Mouse (Mus musculus): ENCODE measurements around the gene Armc6.

Armc6 gene

DNA sequence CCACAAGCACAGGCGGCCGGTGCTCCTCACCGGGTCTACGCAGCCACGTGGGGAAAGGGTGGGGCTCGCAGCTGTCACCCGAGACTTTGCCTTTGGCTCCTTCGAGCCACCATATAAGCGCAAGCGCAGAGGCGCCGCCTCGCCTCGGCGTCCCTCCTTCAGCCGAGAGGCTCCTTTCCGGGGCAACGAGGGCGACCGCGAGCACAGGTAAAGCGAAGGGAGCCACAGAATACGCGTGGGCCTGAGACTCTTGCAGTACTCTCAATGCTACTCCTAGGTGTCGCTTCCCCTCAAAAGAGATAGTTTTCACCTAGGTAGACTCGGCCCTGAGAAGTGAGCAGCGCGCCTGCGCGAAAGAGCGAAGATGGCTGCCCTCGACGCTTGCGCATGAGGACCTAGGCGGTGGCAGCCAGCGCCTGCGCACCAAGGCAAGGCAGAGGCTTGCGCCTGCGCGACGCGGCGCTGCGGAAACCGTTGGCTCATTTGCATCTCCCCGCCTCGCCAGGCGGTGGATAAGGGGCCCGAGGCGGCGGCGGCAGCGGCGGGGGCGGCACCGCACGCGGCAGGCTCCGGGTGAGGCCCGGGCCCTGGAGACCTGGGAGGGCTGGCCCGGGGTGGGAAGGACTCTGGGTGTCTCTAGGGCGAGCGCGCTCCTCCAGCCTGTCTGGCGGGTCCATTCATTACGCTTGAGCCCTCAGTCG is at the start of gene Armc6, which contains the start of gene Sugp2:
Armc6 (minus strand) TSS at position 387 of the 701 bp plus-strand sequence.
Sugp2 (plus strand) TSS at position 147 of the 701 bp plus-strand sequence.
- DNase-seq: peak; percentile 97

DNA sequence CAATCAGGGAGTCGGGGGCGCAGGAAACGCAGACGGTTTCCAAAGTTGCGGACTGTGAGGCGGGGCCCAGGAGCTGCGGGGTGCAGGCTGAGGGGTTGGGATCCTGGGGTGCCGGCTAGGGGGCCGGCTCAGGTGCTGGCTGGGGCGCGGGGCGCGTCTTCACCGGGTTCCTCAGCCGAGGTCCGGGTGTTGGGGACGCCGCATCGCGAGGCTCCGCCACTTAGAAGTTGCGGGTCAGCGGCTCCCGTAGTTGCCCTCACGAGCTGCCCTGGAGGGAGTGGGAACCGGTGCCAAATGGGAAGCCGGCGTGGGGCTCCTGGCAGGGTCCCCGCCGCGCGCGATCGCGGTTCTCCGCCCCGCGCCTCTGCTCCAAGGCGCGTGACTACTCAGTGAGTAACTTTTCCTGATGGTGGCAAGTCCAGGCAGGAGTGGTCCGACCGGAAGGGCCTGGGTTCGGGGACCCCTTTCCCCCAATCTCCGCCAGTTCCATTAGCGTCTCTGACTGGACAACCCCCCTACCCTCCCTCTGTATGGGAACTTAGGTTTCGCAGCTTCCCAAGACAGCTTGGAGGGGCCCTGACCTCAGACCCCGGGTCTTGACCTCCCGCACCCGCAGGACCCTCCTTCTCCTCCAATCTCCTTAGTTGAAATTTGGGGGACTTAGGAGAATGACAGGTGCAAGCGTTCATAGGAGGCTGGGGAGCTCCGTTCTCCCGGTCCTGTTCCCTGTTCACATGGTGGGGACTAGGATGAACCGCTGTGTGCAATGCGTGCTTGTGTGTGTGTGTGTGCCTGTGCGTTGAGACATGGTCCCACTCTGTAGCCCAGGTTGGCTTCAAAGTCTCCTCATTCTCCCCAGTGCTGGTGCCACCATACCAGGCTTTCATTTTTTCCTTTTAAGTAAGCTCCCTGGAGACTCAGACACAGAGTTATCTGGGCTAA is 49.1 kb upstream of the Armc6 start:
- DNase-seq: no peak

DNA sequence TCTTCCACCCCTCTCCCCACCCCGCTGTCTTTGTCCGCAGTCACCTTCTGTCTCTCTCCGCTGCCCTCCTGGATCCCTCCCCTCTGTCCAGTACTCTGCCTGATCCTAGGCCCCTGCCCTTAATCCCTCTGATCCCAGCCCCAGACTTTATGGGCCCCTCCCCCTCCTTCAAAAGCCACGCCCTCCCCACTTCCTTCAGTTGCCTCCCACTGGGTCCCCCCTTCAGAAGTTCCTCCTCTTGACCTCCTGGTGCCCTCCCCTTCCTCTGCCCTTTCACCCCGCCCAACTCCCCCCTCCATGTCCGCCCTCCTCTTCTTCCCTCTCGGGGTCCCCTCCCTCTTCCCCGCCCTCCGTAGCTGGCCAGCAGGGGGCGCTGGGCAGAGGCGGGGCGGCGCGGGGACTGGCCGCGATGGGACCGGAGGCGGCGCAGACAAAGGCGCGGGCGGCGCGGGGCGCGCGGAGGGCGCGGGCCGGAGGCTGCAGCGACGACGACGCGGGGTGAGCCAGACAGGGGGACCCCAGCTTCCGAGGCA is 48.4 kb upstream of the Armc6 start, which contains the start of gene Homer3:
Homer3 (plus strand) TSS at position 225 of the 533 bp plus-strand sequence.
- DNase-seq: peak; percentile 90

DNA sequence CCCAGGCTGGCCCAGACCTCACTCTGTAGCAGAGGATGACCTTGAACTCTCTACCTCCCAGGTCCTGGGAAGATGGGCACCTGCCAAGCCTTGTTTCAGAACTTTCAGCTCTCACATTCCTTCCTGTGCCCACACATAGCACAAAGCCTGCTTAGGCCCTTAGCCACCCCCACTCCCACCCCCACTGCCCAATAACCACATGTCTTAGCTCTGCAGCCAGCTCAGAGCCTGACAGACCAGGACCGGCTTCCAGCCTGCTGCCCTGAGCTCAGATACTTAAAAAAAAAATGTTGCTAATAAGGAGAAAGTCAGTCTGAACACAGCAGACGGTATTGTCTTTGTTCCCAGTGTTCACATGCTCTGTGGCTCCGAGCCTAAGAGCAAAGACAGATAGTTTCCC is 46.7 kb upstream of the Armc6 start:
- DNase-seq: peak; percentile 54

DNA sequence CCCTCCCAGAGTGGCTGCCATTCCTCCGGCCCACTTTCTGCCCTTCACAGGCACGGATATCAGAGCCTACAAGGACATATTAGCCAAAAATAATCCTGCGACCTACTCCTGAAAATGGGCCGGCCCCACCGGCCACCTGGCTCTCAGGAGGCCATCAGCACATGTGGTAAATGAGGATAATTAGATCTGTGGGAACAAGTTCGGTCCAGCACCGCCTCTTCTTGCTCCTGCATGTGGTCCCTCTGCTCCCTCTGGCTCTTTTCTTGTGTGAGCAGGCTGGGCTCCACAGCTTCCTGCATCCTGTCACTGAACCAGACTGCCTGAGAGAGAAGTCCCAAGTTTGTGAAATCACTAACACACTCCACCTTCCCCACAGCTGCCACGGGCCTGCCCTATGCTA is 45.0 kb upstream of the Armc6 start:
- no peak for DNase-seq

DNA sequence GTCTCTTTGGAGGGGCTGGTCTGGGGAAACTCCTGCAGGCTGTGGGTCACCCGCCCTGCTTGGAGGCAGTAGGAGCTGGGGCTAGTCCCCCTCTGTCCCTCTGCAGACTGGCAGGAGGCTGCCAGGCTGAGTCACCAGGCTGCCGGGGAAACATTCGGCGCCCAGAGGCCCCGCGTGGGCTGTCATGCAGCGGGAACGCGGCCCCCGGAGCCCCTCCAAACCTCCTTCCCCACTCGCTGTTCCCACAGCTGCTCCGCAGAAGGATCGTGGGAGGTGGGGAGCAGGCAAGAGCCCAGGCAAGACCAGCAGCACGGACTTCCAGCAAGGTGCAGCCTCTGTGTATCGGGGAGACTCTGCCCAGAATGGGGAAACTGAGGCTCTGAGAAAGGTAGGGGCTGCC is 43.9 kb upstream of the Armc6 start:
- DNase-seq: peak; percentile 73

DNA sequence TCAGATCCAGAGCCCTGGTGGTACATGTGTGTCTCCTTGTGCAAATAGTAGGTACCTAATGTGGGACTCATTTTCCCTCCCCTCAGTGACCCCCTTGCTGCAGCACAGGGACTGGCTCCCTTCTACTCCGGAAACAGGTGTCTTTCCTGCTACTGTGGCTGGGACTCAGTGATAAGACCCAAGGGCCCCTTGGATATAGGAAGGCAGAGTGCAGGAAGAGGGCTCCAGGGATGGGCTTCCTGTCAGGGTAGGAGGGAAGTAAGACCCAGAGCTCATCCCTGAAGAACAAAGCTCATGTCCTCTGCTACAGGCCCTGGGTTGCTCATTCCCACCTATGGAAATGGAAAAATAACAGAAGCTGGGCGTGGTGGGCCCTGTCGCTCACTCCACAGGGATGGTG is 42.2 kb upstream of the Armc6 start:
- DNase-seq: no peak

DNA sequence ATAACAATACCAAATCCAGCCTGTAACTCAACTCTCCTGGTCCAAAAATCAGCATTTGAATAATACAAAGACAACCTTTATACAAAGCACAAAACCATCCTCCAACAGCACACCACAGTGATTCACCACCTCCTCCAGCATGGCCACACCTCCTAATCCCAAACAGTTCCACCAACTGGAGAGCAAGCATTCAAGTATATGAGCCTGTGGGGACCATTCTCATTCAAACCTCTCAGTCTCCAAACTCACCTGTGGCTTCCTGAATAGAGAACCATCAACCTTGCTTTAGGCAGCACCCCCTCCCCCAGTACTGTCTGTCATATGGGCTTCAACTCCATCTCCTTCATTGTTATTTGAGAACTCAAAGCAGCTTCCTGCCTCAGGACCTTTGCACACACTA is 40.1 kb upstream of the Armc6 start:
- no peak for DNase-seq

DNA sequence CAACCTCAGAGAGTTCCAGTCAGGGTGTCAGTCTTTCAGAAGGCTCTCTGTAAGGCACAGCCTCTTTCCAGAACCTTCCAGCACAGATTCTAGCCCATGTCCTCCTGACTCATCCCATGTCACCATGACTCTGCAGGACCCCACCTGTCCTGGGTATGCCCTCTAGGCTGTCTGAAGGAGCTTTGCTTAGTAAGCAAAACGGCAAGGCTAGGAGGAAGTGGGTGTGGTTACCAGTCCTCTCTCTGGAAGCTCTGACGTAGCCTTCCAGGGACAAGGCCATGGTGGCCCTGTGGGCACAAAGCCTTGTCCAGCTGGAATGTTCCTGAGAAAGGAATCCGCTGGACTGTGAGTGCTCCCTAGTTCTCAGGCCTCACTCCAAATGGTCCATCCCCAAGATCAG is 38.7 kb upstream of the Armc6 start:
- DNase-seq: no peak

DNA sequence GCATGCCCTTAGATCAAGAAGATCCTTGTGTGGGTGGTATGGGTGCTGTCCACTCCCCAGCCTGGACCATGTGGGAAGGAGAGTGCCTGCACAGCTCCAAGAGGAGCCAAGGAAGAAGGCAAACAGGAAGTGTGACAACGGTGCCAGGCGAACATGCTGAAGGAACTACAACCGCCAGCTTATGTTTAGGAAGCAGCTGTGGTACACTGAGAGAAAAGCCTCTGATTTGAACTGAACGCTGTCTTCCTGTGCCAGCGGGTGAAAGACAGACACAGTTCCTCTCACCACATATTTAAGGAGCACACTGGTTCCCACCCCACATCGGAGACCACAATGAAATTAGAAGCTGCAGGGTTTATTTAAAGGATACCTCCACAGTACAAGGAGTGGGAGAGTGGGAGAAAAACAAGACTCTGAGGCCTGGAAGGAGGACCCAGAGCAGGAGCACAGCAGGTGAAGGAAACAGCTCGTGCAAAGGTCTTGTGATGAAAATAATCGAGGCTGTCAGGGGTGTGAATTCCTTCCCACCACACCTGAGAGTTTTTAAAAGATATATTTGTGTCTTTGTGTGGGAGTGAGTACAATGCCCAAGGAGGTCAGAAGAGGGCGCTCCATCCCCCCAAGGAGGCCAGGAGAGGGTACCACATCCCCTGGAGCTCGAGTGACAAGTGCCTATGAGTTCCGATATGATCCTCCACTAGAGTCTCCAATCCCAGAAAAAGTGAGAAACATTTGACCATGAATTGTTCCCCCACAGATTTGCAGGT is 34.7 kb upstream of the Armc6 start:
- peak; percentile 29 for DNase-seq

DNA sequence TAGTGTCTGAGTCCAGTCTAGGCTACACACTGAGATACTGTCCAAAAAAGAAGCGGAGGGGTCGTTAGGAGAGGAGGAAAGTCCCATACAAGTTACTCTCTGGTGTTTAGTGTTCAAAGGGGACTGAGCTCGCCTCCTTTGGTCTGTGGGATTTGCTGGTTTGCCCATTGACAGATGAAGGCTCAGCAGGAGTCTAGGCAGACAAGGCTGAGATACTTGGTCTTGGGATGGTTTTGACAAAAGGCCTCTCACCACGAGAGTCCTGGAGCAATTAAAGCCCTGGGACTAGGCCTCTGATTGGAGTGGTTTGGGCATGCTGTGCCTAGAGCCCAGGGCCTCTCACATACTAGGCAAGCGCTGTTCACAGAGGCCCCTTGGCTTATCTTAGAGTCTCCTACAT is 34.0 kb upstream of the Armc6 start:
- DNase-seq: no peak

DNA sequence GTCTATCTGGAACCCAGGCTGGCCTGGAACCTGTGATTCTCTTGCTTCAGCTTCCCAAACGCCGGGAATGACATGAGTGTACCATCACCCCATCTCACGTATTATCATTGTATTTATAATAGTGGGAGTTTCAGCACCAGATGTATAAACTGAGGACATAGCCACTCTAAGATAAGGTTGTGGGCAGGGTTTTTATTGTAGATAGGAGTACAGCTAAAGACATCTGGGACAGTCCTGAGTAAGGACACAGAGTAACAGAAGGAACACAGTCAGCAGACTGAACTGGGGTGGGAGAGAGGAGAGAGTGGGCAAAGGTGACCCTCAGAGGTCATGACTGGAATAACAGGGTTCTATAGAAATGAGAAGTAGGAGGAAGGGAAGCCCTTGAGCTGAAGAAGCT is 33.4 kb upstream of the Armc6 start:
- DNase-seq: no peak

DNA sequence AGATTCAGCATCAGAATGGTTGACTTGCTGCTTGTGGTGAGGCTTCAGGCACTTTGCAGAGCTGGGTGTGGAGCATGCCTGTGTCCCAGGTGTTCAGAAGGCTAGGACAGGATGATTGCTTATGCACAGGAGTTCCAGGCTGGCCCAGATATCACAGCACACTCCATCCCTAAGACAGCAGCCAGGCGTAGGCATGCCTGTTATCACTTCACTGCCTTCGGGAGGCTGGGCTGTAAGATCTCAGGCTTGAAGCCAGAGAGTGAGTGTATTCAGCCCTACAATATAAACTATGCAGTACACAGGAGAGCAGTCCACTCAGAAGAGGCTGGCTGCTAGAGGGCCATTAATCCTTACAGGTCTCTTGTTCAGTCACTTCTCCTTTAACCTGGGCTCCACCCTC is 24.8 kb upstream of the Armc6 start:
- DNase-seq: no peak

DNA sequence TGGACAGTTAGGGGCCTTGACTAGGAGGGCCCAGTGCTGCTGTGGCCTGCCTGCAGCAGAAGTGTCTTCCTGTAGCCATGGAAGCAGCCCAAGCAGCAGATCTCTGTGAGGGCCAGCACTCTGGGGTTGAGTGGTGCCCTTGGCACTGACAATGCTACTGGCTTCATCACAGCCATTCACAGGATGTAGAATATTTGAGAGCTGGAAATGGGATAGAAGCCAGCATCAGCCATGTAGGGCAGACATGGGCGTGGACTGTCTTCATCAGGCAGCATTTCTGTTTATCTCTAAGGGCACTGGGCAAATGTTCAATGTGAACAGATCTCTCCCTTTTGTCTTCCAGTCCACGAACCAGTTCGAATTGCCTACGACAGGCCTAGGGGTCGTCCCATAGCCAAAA is 24.3 kb upstream of the Armc6 start:
- DNase-seq: no peak

DNA sequence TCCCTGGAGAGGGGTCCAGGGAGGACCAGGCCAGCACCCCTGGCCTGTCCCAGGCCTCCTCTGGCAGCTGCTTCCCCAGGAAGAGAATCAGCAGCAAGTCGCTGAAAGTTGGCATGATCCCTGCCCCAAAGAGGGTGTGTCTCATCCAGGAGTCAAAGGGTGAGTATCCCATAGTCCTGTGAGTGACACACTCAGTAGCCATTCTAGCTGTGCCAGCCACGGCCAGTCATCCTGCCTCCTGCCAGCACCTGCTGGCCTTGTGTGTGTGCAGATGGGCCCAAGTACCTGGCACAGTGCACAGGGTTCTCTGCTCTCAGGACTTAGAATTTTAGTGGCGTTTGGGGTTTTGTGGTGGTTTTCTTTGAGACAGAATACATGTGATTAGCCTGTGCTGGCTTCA is 23.2 kb upstream of the Armc6 start:
- no peak for DNase-seq

DNA sequence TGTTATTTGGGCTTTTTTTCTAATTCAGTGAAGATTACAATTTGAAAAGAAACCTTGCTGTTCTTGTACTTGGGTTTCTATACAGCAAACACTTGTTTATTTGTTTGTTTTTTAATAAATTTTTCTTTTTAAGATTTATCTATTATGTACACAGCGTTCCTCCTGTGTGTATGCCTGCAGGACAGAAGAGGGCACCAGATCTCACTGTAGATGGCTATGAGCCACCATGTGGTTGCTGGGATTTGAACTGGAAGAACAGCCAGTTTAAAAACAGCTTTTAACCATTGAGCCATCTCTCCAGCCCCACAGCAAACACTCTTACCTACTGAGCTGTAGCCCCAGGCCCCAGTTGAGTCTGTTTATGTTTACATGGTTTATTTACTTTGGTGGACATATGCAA is 20.4 kb upstream of the Armc6 start:
- DNase-seq: no peak

DNA sequence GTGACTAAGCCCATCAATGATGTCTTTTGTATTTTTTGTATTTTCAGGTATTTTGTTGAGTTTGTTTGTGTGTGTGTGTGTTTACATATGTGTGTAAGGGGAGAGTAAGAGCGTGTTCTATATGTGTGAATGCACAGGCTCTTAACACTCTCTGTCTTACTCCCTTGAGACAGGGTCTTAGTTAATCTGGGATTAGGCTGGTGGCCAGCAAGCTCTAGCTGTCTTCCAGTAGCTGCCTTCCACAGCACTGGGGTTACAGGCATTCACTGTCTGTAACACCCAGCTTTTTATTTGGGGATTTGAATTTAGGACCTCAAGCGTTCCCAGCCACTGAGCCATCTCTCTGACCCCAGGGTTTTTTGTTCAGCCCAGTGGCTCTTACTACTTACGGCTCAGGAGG is 13.6 kb upstream of the Armc6 start:
- DNase-seq: no peak

DNA sequence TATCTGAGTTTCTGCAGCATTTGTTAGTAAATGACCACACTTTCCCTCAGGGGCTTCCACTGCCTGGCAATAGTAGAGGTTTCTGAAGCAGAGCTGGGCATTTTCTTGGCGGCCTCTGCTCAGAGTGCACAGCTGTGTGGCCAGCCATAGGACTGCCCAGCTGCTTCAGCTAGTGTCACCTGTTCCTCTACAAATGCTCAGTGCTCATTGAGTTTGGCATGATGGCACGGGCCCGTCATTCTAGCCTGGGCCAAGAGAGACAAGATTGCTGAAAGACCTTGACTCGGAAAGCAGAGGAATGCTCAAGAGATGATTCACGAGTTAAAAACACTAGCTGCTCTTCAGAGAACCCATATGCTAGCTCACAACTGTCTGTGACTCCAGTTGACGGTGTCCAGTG is 12.4 kb upstream of the Armc6 start:
- no peak for DNase-seq

DNA sequence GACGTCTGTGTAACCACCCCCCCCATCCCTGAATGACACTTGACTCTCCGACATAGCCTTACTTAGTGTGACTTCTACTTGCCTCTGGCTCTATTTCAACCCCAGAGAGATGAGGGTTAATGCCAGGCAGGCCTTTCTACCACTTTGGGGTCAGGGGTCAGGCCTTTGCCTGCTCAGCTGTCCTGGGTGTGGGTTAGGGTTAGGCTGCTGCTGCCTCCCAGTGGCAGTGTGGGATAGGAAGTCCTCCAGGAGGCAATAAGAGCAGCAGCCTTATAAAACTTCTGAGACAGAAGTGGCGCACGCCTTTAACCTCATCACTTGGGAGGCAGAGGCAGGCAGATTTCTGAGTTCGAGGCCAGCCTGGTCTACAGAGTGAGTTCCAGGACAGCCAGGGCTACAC is 6.4 kb upstream of the Armc6 start:
- no peak for DNase-seq

DNA sequence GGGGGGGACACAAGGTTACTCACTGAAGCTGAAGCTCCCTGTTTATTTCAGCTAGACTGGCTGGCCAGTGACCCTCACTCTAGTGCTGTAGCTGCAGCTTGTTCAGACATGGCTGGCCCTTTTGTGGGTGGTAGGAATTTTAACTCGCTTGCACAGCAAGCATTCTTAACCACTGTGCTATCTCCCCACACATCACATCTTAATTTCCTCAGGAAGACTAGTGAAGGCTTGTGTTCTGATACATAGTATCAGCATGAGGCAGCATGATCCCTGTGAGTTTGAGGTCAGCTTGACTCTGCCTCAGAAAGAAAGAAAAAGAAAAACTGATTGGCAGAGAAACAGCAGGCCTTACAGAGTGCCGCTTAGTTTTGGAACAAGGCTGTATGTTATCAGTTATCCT is 3.6 kb upstream of the Armc6 start:
- no peak for DNase-seq

DNA sequence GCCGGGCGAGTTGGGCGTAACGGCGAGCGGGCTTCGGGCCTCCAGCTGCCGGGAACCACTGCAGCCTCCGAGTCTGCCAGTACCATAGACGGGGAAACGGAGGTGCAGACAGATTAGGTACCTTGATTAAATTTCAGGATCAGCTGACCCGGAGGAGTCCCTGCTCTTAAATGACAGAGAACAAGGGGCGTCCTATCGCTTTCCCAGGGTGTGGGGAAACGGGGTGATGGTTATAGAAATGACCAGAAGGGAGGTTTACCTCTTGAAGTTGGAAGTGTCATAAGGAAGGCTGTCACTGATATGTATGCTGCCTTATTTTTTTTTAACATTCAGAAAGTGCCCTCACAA is 489 bp upstream of the Armc6 start:
- DNase-seq: no peak

DNA sequence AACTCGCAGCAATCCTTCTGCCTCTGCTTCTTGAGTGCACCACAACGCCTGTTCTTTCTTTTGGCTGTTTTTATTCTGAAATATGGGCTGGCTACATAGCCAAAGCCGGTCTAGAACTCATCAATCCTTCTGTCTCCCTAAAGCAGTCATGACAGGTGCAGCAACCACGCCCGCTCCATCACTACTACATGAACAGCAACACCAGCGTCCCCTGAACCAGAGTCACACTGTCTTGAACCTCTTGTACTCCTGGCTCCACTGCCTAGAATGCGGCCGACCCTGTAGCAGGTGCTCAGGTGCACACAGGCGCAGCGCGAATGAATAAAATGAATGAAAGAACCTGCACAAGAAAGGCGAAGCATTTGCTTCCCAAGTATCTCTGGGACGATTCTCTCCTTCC is 660 bp downstream of the Armc6 start:
- no peak for DNase-seq

DNA sequence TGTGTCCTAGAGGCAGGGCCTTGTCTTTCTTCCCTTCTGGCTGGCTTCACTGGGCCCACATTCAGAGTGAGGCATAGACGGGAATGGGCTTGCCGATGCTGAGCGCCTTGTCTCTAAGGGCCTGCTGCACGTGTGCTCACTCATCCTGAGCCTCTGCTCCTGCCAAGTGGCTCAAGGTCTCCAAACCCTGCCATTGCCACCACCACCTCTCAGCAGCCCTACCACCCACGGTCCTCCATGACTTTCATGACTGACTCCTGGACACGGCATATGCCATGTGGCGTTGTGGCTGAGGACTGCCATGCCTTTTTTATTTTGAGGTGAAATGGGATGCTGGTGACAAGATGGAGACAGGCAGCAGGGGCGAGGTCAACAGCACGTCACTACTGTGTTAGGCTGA is 3.4 kb downstream of the Armc6 start:
- DNase-seq: no peak
